Mouse (Mus musculus) heart, postnatal 0 days (tissue): ENCODE results near the gene Elovl7.

ENCODE experiments used
- CTCF ChIP-seq: IDR thresholded peaks from 2 replicates; pipeline ENCODE4 v1.5.1; 2016; ENCODE audit warnings: antibody characterized with exemption, control low read depth, low read depth
- EP300 ChIP-seq: IDR thresholded peaks from 2 replicates; pipeline ENCODE4 v1.6.1; 2016; ENCODE audit warnings: antibody characterized with exemption, low read depth

DNA sequence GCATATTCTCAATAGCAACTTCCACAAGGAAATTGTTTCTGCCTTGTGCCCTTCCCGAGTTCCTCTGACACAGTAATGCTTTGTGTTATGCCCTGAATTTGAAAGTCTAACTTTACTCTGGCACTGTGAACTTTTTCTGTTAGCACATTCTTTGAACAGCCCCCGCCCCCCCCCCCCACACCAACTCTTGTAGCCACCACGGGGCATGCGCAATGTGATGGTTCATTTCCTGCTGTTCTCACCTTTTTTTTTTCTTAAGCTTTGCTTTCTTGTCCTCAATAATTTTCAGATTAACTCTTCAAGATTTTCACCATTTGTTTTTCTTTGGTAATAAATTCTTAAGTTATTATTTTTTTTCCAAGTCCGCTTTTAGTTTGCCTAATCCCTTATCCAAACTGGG lies 59.3 kb downstream of the Elovl7 start:
- TF ChIP-seq CTCF (no peak), EP300 (no peak)
